Mouse (Mus musculus) B cell, adult 2 months (primary cell): ENCODE measurements around the gene Pimreg.
A peak's percentile ranks its signal among the peaks of the same experiment; 100 is the strongest.

Source experiments
- DNase-seq, 2 experiments: peaks; one replicate each; pipeline ENCODE4 v3.0.0; 2022

Pimreg gene

GRCm38 (mm10) chr11:72031353-72031752, 10.5 kb upstream of the Pimreg start:
- no peak for DNase-seq

- no peak for DNase-seq
Observed at GRCm38 (mm10) chr11:72032091-72032490, 9.7 kb upstream of the Pimreg start.

- no peak for DNase-seq
Observed at GRCm38 (mm10) chr11:72032589-72032988, 9.2 kb upstream of the Pimreg start.

- DNase-seq: no peak
Observed at GRCm38 (mm10) chr11:72037409-72037808, 4.4 kb upstream of the Pimreg start, which contains the start of gene Aipl1. Gene Aipl1, minus strand, starts transcription at chr11:72037509.

- peak; percentile 79 to 80 for DNase-seq
Observed at GRCm38 (mm10) chr11:72037996-72038395, 3.8 kb upstream of the Pimreg start.

- no peak for DNase-seq
Observed at GRCm38 (mm10) chr11:72039599-72040386, 2.0 kb upstream of the Pimreg start.

- peak in 1 of 2 experiments; percentile 26 for DNase-seq
Observed at GRCm38 (mm10) chr11:72041290-72041767, 503 bp upstream of the Pimreg start.

- DNase-seq: no peak
Observed at GRCm38 (mm10) chr11:72042631-72043030, 799 bp downstream of the Pimreg start.

GRCm38 (mm10) chr11:72044231-72044630, 2.4 kb downstream of the Pimreg start:
- no peak for DNase-seq

GRCm38 (mm10) chr11:72048730-72049129, 6.9 kb downstream of the Pimreg start:
- no peak for DNase-seq

- DNase-seq: no peak
Observed at GRCm38 (mm10) chr11:72049171-72049759, 7.4 kb downstream of the Pimreg start.

- no peak for DNase-seq
Observed at GRCm38 (mm10) chr11:72050168-72050894, 8.5 kb downstream of the Pimreg start.

GRCm38 (mm10) chr11:72050895-72051858, 9.3 kb downstream of the Pimreg start:
- DNase-seq: no peak

GRCm38 (mm10) chr11:72052221-72052620, 10.4 kb downstream of the Pimreg start:
- DNase-seq: no peak

- peak; percentile 58 to 63 for DNase-seq
Observed at GRCm38 (mm10) chr11:72052636-72053035, 10.8 kb downstream of the Pimreg start.

- DNase-seq: no peak
Observed at GRCm38 (mm10) chr11:72055176-72055575, 13.3 kb downstream of the Pimreg start.

GRCm38 (mm10) chr11:72057166-72057565, 15.3 kb downstream of the Pimreg start:
- no peak for DNase-seq

GRCm38 (mm10) chr11:72060416-72060815, 18.6 kb downstream of the Pimreg start:
- no peak for DNase-seq

- DNase-seq: no peak
Observed at GRCm38 (mm10) chr11:72061093-72061620, 19.3 kb downstream of the Pimreg start.

GRCm38 (mm10) chr11:72064414-72064813, 22.6 kb downstream of the Pimreg start:
- DNase-seq: no peak

GRCm38 (mm10) chr11:72065103-72065502, 23.3 kb downstream of the Pimreg start:
- no peak for DNase-seq

- DNase-seq: peak; percentile 8 to 23
Observed at GRCm38 (mm10) chr11:72066330-72066729, 24.5 kb downstream of the Pimreg start.
